Mouse (Mus musculus) R1 (cell line): ENCODE data around the gene Mapkapk2.
A peak's percentile ranks its signal among the peaks of the same experiment; 100 is the strongest.

Source experiments
- DNase-seq: peaks from one replicate; pipeline ENCODE4 v3.0.0-alpha.2; 2018; ENCODE audit warnings: low read depth, low spot score

The Mapkapk2 gene

DNA sequence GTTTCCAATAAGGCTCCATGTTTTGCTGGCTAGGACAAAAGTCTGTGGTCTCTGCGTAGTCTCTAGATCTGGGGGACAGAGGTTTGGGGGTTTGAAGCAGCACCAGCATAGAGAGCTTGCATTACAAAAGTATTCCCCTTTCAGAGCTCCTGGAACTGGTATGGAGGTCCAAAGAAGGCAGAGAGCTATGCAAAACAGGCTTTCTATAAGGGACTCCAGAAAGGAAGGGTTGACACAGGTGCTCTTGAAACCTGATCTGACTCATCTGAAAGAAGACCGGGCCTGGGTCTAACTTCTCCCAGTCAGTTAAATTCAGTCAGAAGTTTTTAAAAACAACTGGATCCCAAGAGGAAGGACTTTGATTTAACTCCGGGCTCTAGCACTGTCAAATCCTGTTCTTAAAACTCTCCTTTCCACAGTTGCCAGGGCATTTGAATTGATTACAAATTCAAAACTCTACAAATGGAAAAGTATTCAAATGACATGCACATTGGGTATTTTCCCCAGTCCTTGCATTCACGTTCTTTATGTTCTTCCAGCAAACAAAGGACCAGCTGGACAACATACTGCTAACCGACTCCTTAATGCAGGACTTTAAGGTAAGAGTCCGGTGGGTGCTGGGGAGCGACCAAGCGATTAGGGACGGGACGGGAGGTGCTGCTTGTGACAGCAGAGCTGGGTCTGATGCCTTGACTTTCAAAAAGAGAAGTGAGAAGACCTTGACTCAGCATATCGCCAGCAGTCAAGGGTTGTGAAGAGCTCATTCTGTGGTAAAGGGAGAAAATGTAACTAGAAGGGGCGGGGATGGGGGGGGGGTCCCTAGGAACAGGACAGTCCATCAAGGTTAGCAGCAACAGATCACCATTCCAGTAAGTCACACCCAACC is 77.0 kb downstream of the Mapkapk2 start:
- peak; percentile 19 for DNase-seq

- DNase-seq: no peak
These were observed 78.0 kb downstream of the Mapkapk2 start, which contains the start of gene Il10 for GRCm38 (mm10) chr1:131019492-131020098. Gene Il10 (plus strand): TSS chr1:131019845.

DNA sequence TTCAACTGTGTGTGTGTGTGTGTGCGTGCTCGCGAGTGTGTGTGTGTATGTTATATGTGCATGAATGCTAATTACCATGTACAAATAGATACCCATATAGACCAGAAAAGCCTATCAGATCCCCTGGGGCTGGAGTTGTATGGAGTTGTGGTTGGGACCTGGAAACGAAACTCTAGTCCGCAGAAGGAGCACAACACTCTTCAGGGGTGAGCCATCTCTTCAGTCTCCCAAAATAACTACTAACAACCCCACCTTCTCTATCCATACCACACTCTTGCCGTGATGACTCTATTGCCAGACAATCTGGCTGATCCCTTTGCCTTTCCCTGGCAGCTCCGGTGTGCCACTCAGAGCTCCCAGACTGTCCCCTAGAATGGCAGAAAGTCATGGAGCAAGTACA is 81.7 kb downstream of the Mapkapk2 start:
- no peak for DNase-seq

DNA sequence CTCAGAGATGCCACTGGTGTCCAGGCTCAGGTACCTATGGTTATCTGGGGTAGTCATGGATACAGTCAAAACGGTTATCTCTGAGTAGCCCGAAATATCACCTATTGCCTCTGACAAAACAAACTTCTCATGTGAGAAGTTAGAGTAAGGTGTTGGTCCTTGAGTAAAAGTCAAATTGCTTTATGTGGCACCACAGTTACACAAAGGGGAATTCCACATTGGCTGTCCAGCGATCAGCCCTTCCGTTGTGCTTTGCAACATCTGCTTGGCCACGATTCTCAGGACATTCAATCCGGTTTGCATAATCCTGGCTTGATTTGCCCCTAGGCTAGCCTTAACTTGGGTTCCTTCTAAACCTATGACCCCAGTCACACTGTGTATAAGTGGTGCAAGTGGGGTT is 82.3 kb downstream of the Mapkapk2 start:
- DNase-seq: no peak

DNA sequence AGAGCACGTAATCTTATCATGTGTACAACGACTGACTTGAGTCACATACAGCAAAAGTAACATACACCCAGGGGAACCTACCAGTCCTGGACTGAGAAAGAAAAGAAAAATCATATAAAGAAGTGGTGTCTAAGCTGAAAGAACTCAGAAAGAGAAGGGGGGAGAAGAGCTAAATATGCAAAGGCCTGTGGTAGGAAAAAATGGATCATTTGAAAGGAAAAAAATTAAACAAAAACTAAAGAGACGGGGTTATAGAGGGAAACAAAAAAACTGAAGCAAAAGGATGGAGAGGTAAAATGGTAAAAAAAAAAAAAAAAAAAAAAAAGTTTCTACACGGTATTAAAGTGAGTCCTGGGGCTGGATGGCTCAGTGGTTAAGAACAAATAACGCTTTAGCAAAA is 83.7 kb downstream of the Mapkapk2 start:
- DNase-seq: no peak

- no peak for DNase-seq
These were observed 85.1 kb downstream of the Mapkapk2 start for GRCm38 (mm10) chr1:131012494-131012893.

DNA sequence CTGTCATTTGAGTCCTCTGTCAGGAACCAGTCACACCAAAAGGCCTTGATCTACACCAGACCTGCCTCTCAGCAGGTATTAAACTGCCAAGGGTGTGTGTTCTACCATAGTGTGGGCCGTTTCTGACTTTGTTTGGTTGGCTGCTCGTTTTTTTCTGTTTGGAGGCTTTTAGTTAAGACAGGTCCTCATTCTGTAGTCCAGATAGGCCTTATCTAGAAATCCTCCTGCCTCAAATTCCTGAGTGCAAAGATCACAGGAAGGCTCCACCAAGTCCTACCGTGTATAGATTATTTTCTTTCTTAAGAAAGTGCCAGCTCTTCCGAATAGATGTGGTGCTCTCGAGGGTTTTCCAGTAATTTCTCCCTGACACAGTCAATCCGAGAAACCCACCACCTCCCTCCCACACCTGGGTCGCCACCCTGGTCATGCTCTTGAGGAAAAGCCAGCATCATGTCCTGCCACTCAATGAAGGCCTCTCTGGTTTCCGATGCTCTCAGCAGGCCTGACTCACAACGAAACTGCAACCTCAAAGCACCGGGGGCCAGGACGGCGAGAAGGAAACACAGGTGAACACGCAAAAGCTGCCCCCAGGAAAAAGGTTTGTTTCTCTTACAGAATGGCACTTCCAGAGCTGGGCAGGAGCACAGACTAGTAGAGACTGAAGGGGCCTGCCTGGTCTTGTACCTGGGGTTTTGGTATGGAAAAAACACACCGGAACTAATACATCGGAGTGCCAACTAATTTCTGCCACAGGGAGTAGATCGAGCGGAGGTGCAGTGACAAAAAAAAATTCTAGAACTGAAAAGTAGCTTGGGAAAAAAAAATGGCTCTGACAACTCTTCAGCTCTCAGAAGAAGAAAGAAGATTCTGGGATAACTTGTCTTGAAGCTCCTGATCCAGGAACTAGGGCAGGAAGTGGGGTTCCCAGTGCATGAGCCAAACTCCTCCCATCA is 87.1 kb downstream of the Mapkapk2 start:
- DNase-seq: no peak

DNA sequence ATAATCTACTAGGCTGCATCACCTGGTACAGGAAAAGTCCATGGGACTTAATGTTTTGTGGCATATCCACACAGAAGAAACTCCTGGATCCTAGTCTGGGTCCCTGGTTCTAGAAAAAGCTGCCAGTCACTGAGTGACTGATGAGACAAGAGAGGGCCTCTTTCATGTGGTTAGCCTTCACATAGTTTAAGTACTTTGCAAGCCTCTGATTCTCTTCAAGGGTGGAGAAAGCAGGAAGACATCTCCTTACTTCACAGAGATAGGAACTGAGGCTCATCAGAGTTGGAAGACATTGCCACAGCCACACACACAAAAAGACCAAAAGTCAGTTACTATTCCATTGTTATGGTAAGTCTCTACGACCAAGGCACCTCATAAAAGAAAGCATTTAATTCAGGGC is 91.6 kb downstream of the Mapkapk2 start:
- DNase-seq: no peak
